Mouse (Mus musculus): ENCODE results near the gene Pycr1. TPM values are rescaled to one million over a fixed set of nuclear protein-coding genes. Genes with fewer than 3 reads are reported as not detected.

Gene Pycr1
- polyA plus RNA-seq, 1 experiment from 2014 or later = 22.3 TPM

DNA sequence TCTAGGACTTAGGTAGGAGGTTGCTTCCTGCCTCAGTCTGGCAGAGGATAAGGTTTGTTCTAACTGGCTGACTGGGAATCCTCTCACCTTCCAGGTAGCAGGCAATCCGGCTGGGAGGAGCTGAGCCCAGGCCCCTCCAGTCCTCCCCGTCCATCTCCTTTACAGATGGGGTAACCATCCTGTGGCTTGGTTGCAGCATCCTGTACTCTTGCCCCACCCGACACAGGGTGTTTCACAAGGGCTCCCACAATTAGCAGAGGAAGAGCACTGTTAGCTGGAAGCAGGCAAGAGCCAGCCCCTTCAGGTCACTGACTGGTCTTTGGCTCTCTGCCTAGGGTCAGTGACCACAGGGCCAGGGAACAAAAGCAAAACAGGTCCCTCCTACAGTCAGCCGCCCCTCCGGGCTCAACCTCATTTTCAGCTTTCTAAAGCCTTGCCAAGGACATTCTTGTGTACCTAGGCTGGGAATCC lies 13.1 kb downstream of the Pycr1 start:
- Histone ChIP-seq H3K9ac (ENCODE audit: low read length) (peak overlapping the region; percentile 66), H3K4me3 (ENCODE audit: control insufficient read depth in 1 of 2, insufficient read depth in 1 of 2, low read depth in 1 of 2, low read length in 2 of 2) (0 out of 4 replicates have a peak overlapping the region, but pooled peaks of 1 of the 2 experiments have one; percentile 2), H3K36me3 (ENCODE audit: control insufficient read depth, insufficient read depth, low read length) (peaks cover 21% of the 10 kb centered on the region), H3K9me3 (ENCODE audit: control insufficient read depth, low read length) (no peaks in the 10 kb centered on the region), H3K4me2 (ENCODE audit: low read length) (peak overlapping the region; percentile 76), H3K4me1 (ENCODE audit: control insufficient read depth in 2 of 2, insufficient read depth in 2 of 2, low read length in 2 of 2) (peaks cover 26 to 36% of the 10 kb centered on the region in 2 experiments), H3K27ac (replicated peaks in 1 of 2; ENCODE audit: control insufficient read depth in 1 of 2, insufficient read depth in 1 of 2, low read depth in 2 of 2, low read length in 2 of 2) (peak overlapping the region; percentile 9 to 63; a peak in 3 of 4 replicates), H3K27me3 (ENCODE audit: control insufficient read depth, insufficient read depth, low read length) (no peaks in the 10 kb centered on the region)
- WGBS = 41% methylated on average over 5 of the region's 5 CpGs
- no peak for ATAC-seq (ENCODE audit: insufficient number of reproducible peaks, insufficient read depth, low FRiP score, low read depth)

DNA sequence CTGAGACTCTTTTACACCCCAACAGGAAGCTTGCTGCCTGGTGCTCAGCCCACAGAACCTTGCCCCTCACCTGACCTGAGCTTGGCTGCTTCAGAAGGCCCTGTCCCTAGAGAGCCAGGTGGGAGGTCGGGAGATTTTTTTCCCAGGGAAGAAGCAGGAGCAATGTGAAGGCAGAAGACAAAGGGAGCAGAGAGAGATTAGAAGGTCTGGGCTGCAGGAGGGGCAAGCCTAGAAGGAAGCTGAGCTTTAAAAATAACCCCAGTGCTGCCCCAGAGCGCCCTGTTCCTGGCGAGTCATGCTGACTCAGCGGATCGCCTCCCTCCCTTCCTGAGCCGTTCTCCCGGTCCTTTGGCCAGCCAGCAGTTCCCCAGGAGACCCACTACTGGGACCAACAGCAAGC lies 13.7 kb downstream of the Pycr1 start:
- no peak overlapping the region for H3K4me3 ChIP-seq (ENCODE audit: control insufficient read depth in 1 of 2, insufficient read depth in 1 of 2, low read depth in 1 of 2, low read length in 2 of 2)
- H3K36me3 ChIP-seq (ENCODE audit: control insufficient read depth, insufficient read depth, low read length) = peaks cover 21% of the 10 kb centered on the region
- H3K9ac ChIP-seq (ENCODE audit: low read length) = peak overlapping the region; percentile 66
- H3K9me3 ChIP-seq (ENCODE audit: control insufficient read depth, low read length) = no peaks in the 10 kb centered on the region
- no peak for ATAC-seq (ENCODE audit: insufficient number of reproducible peaks, insufficient read depth, low FRiP score, low read depth)
- no peaks in the 10 kb centered on the region for H3K27me3 ChIP-seq (ENCODE audit: control insufficient read depth, insufficient read depth, low read length)
- 11% methylated on average over 7 of the region's 7 CpGs for WGBS
- peaks cover 30 to 41% of the 10 kb centered on the region in 2 experiments for H3K4me1 ChIP-seq (ENCODE audit: control insufficient read depth in 2 of 2, insufficient read depth in 2 of 2, low read length in 2 of 2)
- H3K27ac ChIP-seq (replicated peaks in 1 of 2; ENCODE audit: control insufficient read depth in 1 of 2, insufficient read depth in 1 of 2, low read depth in 2 of 2, low read length in 2 of 2) = peak overlapping the region; percentile 49 to 63
- peak overlapping the region; percentile 76 for H3K4me2 ChIP-seq (ENCODE audit: low read length)

DNA sequence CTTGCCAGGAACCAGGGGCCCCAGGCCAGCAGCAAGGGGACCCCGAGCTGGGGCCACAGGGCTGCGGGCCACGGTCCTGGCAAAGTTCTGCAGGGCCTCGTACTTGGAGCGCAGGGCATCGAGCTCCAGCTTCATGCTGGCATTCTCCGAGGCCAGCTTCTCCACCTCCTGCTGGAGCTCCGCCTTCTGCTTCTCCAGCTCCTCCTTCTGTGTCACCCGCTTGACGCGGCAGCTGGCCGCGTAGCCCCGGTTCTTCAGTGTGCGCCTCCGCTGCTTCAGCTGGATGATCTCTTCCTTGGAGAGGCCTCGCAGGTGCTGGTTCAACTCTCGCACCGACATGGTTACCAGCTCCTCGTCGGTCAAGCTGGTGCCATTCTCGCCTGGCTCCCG lies 14.2 kb downstream of the Pycr1 start:
- Histone ChIP-seq H3K4me3 (ENCODE audit: control insufficient read depth in 1 of 2, insufficient read depth in 1 of 2, low read depth in 1 of 2, low read length in 2 of 2) (no peak overlapping the region), H3K9ac (ENCODE audit: low read length) (no peak overlapping the region), H3K4me1 (ENCODE audit: control insufficient read depth in 2 of 2, insufficient read depth in 2 of 2, low read length in 2 of 2) (peaks cover 30 to 41% of the 10 kb centered on the region in 2 experiments), H3K4me2 (ENCODE audit: low read length) (peak overlapping the region; percentile 76; the same call in 1 of the 2 replicates), H3K9me3 (ENCODE audit: control insufficient read depth, low read length) (no peaks in the 10 kb centered on the region), H3K36me3 (ENCODE audit: control insufficient read depth, insufficient read depth, low read length) (peaks cover 21% of the 10 kb centered on the region), H3K27me3 (ENCODE audit: control insufficient read depth, insufficient read depth, low read length) (no peaks in the 10 kb centered on the region), H3K27ac (replicated peaks in 1 of 2; ENCODE audit: control insufficient read depth in 1 of 2, insufficient read depth in 1 of 2, low read depth in 2 of 2, low read length in 2 of 2) (peak overlapping the region; percentile 49 to 63; a peak in 2 of 4 replicates)
- ATAC-seq (ENCODE audit: insufficient number of reproducible peaks, insufficient read depth, low FRiP score, low read depth) = no peak
- WGBS = 80% methylated on average over 23 of the region's 23 CpGs

DNA sequence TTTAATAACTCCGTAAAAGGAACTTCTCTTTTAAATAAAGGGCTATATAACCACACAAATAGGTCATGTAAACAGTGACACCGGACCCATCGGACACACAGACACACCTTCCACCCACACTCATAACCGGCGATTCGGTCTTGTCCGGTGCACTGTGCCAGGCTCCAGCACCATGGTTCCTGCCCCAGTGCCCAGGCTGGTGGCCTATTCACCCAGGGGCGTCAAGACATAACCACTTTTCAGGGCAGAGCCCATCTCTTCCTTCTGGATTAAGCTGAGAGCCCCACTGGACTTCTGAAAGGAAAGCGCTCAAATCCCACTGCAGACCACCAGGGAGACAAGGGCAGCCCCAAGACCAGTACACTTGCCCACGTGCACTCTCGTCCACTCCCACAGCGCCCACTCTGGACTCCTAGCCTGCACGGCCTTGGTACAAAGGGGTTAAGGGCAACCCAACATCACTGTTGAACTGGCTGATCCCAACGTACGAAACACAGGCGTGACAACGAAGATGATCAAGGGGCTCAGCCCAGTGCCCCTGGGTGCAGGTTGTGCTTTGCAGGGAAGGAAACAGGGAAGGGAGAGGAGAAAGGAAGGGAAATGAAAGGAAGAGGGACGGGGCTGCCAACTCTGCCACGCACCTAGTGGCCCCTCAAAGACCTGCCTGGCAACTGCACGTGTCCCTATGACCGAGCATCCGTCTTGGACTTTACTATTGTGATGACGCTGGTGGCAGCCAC lies 14.8 kb downstream of the Pycr1 start:
- no peak overlapping the region for H3K9ac ChIP-seq (ENCODE audit: low read length)
- peaks cover 21% of the 10 kb centered on the region for H3K36me3 ChIP-seq (ENCODE audit: control insufficient read depth, insufficient read depth, low read length)
- no peak for ATAC-seq (ENCODE audit: insufficient number of reproducible peaks, insufficient read depth, low FRiP score, low read depth)
- no peaks in the 10 kb centered on the region for H3K9me3 ChIP-seq (ENCODE audit: control insufficient read depth, low read length)
- H3K27ac ChIP-seq (replicated peaks in 1 of 2; ENCODE audit: control insufficient read depth in 1 of 2, insufficient read depth in 1 of 2, low read depth in 2 of 2, low read length in 2 of 2) = no peak overlapping the region
- 94% methylated on average over 23 of the region's 23 CpGs for WGBS
- no peak overlapping the region; the same call in 1 of the 2 replicates for H3K4me2 ChIP-seq (ENCODE audit: low read length)
- no peaks in the 10 kb centered on the region for H3K27me3 ChIP-seq (ENCODE audit: control insufficient read depth, insufficient read depth, low read length)
- H3K4me1 ChIP-seq (ENCODE audit: control insufficient read depth in 2 of 2, insufficient read depth in 2 of 2, low read length in 2 of 2) = peaks cover 30 to 45% of the 10 kb centered on the region in 2 experiments
- no peak overlapping the region for H3K4me3 ChIP-seq (ENCODE audit: control insufficient read depth in 1 of 2, insufficient read depth in 1 of 2, low read depth in 1 of 2, low read length in 2 of 2)

DNA sequence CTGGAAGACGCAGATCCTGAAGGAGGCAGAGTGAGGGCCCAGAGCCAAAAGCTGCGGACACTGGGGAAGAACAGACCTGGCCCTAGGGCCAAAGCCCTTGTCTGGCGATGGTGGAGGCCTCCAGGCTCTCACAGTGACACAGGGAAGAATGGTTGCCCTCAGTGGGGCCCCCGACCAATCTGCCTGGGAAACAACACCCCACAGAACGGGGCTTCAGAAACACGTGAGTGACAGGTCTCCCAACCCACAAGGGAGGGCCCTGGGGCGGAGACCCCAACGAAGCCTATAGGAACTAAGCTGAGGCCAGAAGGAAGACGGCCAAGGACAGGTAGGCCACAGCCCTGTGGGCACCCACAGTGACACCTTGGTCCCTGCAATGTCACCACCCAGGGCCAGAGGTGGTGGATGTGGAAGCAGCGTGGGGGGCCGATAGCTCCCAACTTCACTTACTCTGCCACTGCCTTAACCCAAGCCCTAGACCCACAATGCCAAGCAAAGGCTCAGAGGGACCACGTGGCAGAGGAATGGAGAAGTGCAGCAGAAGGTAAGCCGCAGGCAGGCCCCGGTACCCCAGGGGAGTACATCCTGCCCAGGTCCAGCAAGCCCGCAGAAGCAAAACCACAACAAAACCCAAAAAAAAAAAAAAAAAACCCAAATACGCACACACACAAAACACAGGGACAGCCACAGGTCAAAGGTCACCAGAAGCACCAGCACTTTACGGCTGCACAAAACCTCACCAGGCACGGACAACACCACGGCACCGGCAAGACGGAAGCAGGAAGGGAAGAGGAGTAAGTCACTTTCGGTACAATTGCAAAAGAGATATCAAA lies 15.9 kb downstream of the Pycr1 start:
- no peak overlapping the region for H3K4me3 ChIP-seq (ENCODE audit: control insufficient read depth in 1 of 2, insufficient read depth in 1 of 2, low read depth in 1 of 2, low read length in 2 of 2)

GRCm38 (mm10) chr11:120626785-120627467 lies 16.6 kb downstream of the Pycr1 start:
- no peak overlapping the region for H3K27ac ChIP-seq (replicated peaks in 1 of 2; ENCODE audit: control insufficient read depth in 1 of 2, insufficient read depth in 1 of 2, low read depth in 2 of 2, low read length in 2 of 2)
- H3K36me3 ChIP-seq (ENCODE audit: control insufficient read depth, insufficient read depth, low read length) = peaks cover 36% of the 10 kb centered on the region
- H3K9ac ChIP-seq (ENCODE audit: low read length) = no peak overlapping the region
- no peak for ATAC-seq (ENCODE audit: insufficient number of reproducible peaks, insufficient read depth, low FRiP score, low read depth)
- no peak overlapping the region for H3K4me3 ChIP-seq (ENCODE audit: control insufficient read depth in 1 of 2, insufficient read depth in 1 of 2, low read depth in 1 of 2, low read length in 2 of 2)
- H3K4me2 ChIP-seq (ENCODE audit: low read length) = no peak overlapping the region
- H3K27me3 ChIP-seq (ENCODE audit: control insufficient read depth, insufficient read depth, low read length) = no peaks in the 10 kb centered on the region
- 87% methylated on average over 11 of the region's 11 CpGs for WGBS
- H3K4me1 ChIP-seq (ENCODE audit: control insufficient read depth in 2 of 2, insufficient read depth in 2 of 2, low read length in 2 of 2) = peaks cover 26 to 42% of the 10 kb centered on the region in 2 experiments
- no peaks in the 10 kb centered on the region for H3K9me3 ChIP-seq (ENCODE audit: control insufficient read depth, low read length)

More for the DNA sequence above, 15.9 kb downstream of the Pycr1 start:
- Histone ChIP-seq H3K36me3 (ENCODE audit: control insufficient read depth, insufficient read depth, low read length) (peaks cover 28% of the 10 kb centered on the region), H3K4me1 (ENCODE audit: control insufficient read depth in 2 of 2, insufficient read depth in 2 of 2, low read length in 2 of 2) (peaks cover 30 to 46% of the 10 kb centered on the region in 2 experiments), H3K4me2 (ENCODE audit: low read length) (no peak overlapping the region), H3K27ac (replicated peaks in 1 of 2; ENCODE audit: control insufficient read depth in 1 of 2, insufficient read depth in 1 of 2, low read depth in 2 of 2, low read length in 2 of 2) (no peak overlapping the region), H3K27me3 (ENCODE audit: control insufficient read depth, insufficient read depth, low read length) (no peaks in the 10 kb centered on the region), H3K9me3 (ENCODE audit: control insufficient read depth, low read length) (no peaks in the 10 kb centered on the region), H3K9ac (ENCODE audit: low read length) (no peak overlapping the region)
- WGBS = 86% methylated on average over 22 of the region's 22 CpGs
- ATAC-seq (ENCODE audit: insufficient number of reproducible peaks, insufficient read depth, low FRiP score, low read depth) = no peak

DNA sequence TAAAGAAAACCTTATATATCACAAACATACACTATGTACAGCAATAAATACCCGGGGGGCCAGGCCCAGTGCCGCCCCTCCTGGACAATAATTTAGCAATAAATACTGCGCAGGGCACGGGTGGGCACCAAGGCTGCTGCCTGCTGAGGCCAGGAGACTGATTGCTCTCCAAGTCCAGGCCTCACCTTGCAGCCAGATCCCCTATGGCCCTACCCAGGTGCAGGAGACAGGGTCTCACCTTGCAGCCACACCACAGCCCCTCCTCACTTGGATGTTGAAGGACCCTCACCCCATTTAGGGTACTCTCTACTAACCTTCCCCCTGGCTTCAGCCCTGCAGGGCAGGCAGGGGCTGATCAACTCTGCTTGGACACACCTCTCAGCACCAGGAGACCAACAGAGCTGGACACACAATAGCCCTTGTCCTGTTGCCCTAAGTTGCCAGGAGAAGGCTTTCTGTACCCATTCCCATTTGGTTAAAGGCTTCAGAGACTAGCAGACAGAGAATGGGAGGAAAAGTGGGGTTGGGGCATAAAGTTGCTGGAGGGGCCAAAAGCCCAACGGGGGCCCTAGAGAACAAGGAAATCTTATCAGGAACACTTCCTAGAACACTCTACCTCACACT lies 18.3 kb downstream of the Pycr1 start, which contains the start of gene Sirt7:
Sirt7 (minus strand) TSS at position 89 of the 624 bp plus-strand sequence.
- Histone ChIP-seq H3K4me2 (ENCODE audit: low read length) (peak within 1 kb of the TSS; percentile 97), H3K9ac (ENCODE audit: low read length) (peak within 1 kb of the TSS; percentile 78), H3K27ac (replicated peaks in 1 of 2; ENCODE audit: control insufficient read depth in 1 of 2, insufficient read depth in 1 of 2, low read depth in 2 of 2, low read length in 2 of 2) (peak within 1 kb of the TSS; percentile 28 to 76), H3K27me3 (ENCODE audit: control insufficient read depth, insufficient read depth, low read length) (no peaks in the 10 kb centered on the region), H3K9me3 (ENCODE audit: control insufficient read depth, low read length) (no peaks in the 10 kb centered on the region), H3K36me3 (ENCODE audit: control insufficient read depth, insufficient read depth, low read length) (peaks cover 50% of the 10 kb centered on the region), H3K4me3 (ENCODE audit: control insufficient read depth in 1 of 2, insufficient read depth in 1 of 2, low read depth in 1 of 2, low read length in 2 of 2) (peak within 1 kb of the TSS; percentile 86 to 97), H3K4me1 (ENCODE audit: control insufficient read depth in 2 of 2, insufficient read depth in 2 of 2, low read length in 2 of 2) (peaks cover 14 to 25% of the 10 kb centered on the region in 2 experiments)
- ATAC-seq (ENCODE audit: insufficient number of reproducible peaks, insufficient read depth, low FRiP score, low read depth) = no peak; the same call in 1 of the 2 replicates
- WGBS = 11% methylated on average over 5 of the region's 5 CpGs
